Mouse (Mus musculus): ENCODE measurements around the gene Vmn1r55. TPM values are rescaled to one million over a fixed set of nuclear protein-coding genes. Genes with fewer than 3 reads are reported as not detected.

The Vmn1r55 gene
- polyA plus RNA-seq, 1 experiment = not detected

- Histone ChIP-seq H3K27ac (ENCODE audit: insufficient read depth, low read depth, low read length) (no peak overlapping the region), H3K4me3 (ENCODE audit: low read depth, low read length) (no peak overlapping the region), H3K27me3 (ENCODE audit: control insufficient read depth, insufficient read depth, low read length) (no peaks in the 10 kb centered on the region; the same call in 1 of the 2 replicates), H3K4me1 (ENCODE audit: control insufficient read depth, insufficient read depth, insufficient read length, low read length) (no peaks in the 10 kb centered on the region), H3K36me3 (ENCODE audit: control insufficient read depth, insufficient read depth, low read length) (no peaks in the 10 kb centered on the region)
- WGBS = 57% methylated on average over 4 of the region's 4 CpGs
- TF ChIP-seq CTCF (IDR thresholded peaks at IDR 0.05; ENCODE audit: extremely low read depth, insufficient read length, insufficient replicate concordance, low read depth, low read length) = no peak
- no peak for TF ChIP-seq POLR2A (IDR thresholded peaks at IDR 0.05; ENCODE audit: low read depth, low read length)
Measured at GRCm38 (mm10) chr7:5108272-5108671, 41.2 kb downstream of the Vmn1r55 start.

- H3K4me3 ChIP-seq (ENCODE audit: low read depth, low read length) = no peak overlapping the region
- 72% methylated on average over 2 of the region's 2 CpGs for WGBS
- H3K27ac ChIP-seq (ENCODE audit: insufficient read depth, low read depth, low read length) = peak overlapping the region; percentile 74
- H3K27me3 ChIP-seq (ENCODE audit: control insufficient read depth, insufficient read depth, low read length) = no peaks in the 10 kb centered on the region
- H3K4me1 ChIP-seq (ENCODE audit: control insufficient read depth, insufficient read depth, insufficient read length, low read length) = peaks cover 7% of the 10 kb centered on the region; the same call in 1 of the 2 replicates
- TF ChIP-seq POLR2A (IDR thresholded peaks at IDR 0.05; ENCODE audit: low read depth, low read length) = no peak
- TF ChIP-seq CTCF (IDR thresholded peaks at IDR 0.05; ENCODE audit: extremely low read depth, insufficient read length, insufficient replicate concordance, low read depth, low read length) = no peak
- H3K36me3 ChIP-seq (ENCODE audit: control insufficient read depth, insufficient read depth, low read length) = peaks cover 14% of the 10 kb centered on the region
Measured at GRCm38 (mm10) chr7:5102564-5102963, 46.9 kb downstream of the Vmn1r55 start.

DNA sequence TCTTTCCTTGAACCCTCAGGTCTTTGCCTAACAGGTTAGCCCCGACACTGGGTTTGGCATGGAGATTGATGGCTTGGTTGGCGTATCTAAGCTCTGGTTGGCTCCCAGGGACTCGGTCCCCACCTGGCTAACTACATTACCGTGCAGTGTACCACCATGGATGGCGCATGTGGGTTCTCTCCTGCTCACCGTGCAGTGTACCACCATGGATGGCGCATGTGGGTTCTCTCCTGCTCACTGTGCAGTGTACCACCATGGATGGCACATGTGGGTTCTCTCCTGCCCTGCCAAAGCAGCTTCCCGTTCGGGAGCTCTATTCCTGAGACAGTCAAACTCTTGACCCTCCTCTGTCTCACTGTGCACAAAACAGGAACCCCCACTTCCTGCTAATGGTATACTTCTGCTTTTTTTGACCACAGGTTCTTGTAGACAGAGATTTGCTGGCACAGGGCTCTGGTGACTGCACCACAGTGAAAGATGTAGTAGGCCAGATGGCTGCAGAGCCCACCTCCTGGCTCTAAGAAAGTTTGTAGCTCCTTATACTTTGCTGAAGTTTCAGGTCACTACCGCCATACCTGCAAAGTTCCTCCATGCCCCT, 48.3 kb downstream of the Vmn1r55 start:
- Histone ChIP-seq H3K27me3 (ENCODE audit: control insufficient read depth, insufficient read depth, low read length) (no peaks in the 10 kb centered on the region), H3K27ac (ENCODE audit: insufficient read depth, low read depth, low read length) (no peak overlapping the region; the same call in 1 of the 2 replicates), H3K36me3 (ENCODE audit: control insufficient read depth, insufficient read depth, low read length) (peaks cover 28% of the 10 kb centered on the region), H3K4me3 (ENCODE audit: low read depth, low read length) (peak overlapping the region; percentile 3; the same call in 1 of the 2 replicates), H3K4me1 (ENCODE audit: control insufficient read depth, insufficient read depth, insufficient read length, low read length) (peaks cover 7% of the 10 kb centered on the region)
- 71% methylated on average over 10 of the region's 10 CpGs for WGBS
- TF ChIP-seq CTCF (IDR thresholded peaks at IDR 0.05; ENCODE audit: extremely low read depth, insufficient read length, insufficient replicate concordance, low read depth, low read length) (no peak), POLR2A (IDR thresholded peaks at IDR 0.05; ENCODE audit: low read depth, low read length) (no peak)

DNA sequence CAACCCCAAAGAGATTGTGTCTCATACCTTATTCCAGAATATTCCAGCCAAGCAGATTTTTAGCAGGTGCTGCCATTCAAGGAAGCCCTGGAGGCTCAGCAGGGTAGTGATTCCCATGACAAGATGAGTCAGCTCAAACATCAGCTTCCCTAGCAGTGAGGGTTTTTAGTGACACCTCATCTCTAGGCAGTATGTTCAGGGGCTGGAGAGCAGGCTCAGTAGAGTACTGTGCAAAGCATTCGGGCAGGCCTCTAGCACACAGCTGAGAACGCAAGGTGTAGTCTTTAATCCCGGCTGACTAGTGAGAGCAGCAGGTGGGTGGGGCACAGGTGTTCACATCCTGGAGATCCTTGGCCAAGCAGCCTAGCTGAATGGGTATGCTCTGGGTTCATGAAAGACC, 49.7 kb downstream of the Vmn1r55 start:
- no peak overlapping the region for H3K4me3 ChIP-seq (ENCODE audit: low read depth, low read length)
- WGBS = 29% methylated on average over 3 of the region's 3 CpGs
- peaks cover 41% of the 10 kb centered on the region for H3K36me3 ChIP-seq (ENCODE audit: control insufficient read depth, insufficient read depth, low read length)
- TF ChIP-seq CTCF (IDR thresholded peaks at IDR 0.05; ENCODE audit: extremely low read depth, insufficient read length, insufficient replicate concordance, low read depth, low read length) = no peak
- TF ChIP-seq POLR2A (IDR thresholded peaks at IDR 0.05; ENCODE audit: low read depth, low read length) = no peak
- H3K4me1 ChIP-seq (ENCODE audit: control insufficient read depth, insufficient read depth, insufficient read length, low read length) = peaks cover 7% of the 10 kb centered on the region
- H3K27me3 ChIP-seq (ENCODE audit: control insufficient read depth, insufficient read depth, low read length) = no peaks in the 10 kb centered on the region
- H3K27ac ChIP-seq (ENCODE audit: insufficient read depth, low read depth, low read length) = no peak overlapping the region

GRCm38 (mm10) chr7:5098769-5099168, 50.7 kb downstream of the Vmn1r55 start:
- TF ChIP-seq POLR2A (IDR thresholded peaks at IDR 0.05; ENCODE audit: low read depth, low read length) (no peak), CTCF (IDR thresholded peaks at IDR 0.05; ENCODE audit: extremely low read depth, insufficient read length, insufficient replicate concordance, low read depth, low read length) (no peak)
- 91% methylated on average over 5 of the region's 5 CpGs for WGBS

DNA sequence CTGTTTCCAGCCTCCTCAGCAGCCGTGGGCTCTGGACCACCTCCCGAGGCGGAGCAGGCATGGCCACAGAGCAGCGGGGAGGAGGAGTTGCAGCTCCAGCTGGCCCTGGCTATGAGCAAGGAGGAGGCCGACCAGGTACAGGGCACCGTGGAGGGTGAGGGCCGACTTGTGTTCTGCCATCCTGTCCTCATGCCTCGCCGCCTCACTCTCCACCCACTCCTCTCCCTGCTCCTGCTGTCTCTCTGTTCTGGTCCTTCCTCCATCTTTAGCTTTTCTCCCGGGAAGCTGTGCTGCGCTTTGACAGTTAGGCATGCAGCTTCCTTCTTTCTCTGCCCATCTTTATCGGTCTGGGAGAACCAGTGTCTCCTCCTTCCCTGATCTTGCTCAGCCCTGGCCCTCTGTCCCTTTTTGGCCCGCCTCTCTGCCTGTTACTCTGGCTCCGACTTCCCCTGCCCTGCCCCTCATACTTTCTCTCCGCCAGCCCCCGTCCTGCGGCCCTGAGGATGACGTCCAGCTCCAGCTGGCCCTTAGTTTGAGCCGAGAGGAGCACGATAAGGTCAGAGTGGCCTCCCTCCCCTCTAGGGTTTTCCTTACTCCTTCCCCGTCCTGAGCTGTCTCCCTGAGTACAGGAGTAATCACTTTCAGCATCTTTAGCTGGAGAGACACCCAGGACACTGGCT, 56.5 kb downstream of the Vmn1r55 start:
- Histone ChIP-seq H3K4me1 (ENCODE audit: control insufficient read depth, insufficient read depth, insufficient read length, low read length) (peaks cover 26% of the 10 kb centered on the region), H3K36me3 (ENCODE audit: control insufficient read depth, insufficient read depth, low read length) (peaks cover 82% of the 10 kb centered on the region), H3K4me3 (ENCODE audit: low read depth, low read length) (no peak overlapping the region), H3K27ac (ENCODE audit: insufficient read depth, low read depth, low read length) (peak overlapping the region; percentile 14; the same call in 1 of the 2 replicates), H3K27me3 (ENCODE audit: control insufficient read depth, insufficient read depth, low read length) (no peaks in the 10 kb centered on the region)
- no peak for TF ChIP-seq POLR2A (IDR thresholded peaks at IDR 0.05; ENCODE audit: low read depth, low read length)
- TF ChIP-seq CTCF (IDR thresholded peaks at IDR 0.05; ENCODE audit: extremely low read depth, insufficient read length, insufficient replicate concordance, low read depth, low read length) = no peak
- 78% methylated on average over 21 of the region's 21 CpGs for WGBS

More at GRCm38 (mm10) chr7:5098769-5099168, 50.7 kb downstream of the Vmn1r55 start:
- Histone ChIP-seq H3K4me3 (ENCODE audit: low read depth, low read length) (no peak overlapping the region), H3K4me1 (ENCODE audit: control insufficient read depth, insufficient read depth, insufficient read length, low read length) (peaks cover 7% of the 10 kb centered on the region), H3K27me3 (ENCODE audit: control insufficient read depth, insufficient read depth, low read length) (no peaks in the 10 kb centered on the region), H3K36me3 (ENCODE audit: control insufficient read depth, insufficient read depth, low read length) (peaks cover 51% of the 10 kb centered on the region), H3K27ac (ENCODE audit: insufficient read depth, low read depth, low read length) (no peak overlapping the region)

GRCm38 (mm10) chr7:5092381-5092780, 57.1 kb downstream of the Vmn1r55 start:
- Histone ChIP-seq H3K27me3 (ENCODE audit: control insufficient read depth, insufficient read depth, low read length) (no peaks in the 10 kb centered on the region), H3K36me3 (ENCODE audit: control insufficient read depth, insufficient read depth, low read length) (peaks cover 77% of the 10 kb centered on the region), H3K4me1 (ENCODE audit: control insufficient read depth, insufficient read depth, insufficient read length, low read length) (peaks cover 29% of the 10 kb centered on the region), H3K4me3 (ENCODE audit: low read depth, low read length) (no peak overlapping the region), H3K27ac (ENCODE audit: insufficient read depth, low read depth, low read length) (peak overlapping the region; percentile 14; the same call in 1 of the 2 replicates)
- TF ChIP-seq CTCF (IDR thresholded peaks at IDR 0.05; ENCODE audit: extremely low read depth, insufficient read length, insufficient replicate concordance, low read depth, low read length) (no peak), POLR2A (IDR thresholded peaks at IDR 0.05; ENCODE audit: low read depth, low read length) (no peak)
- 64% methylated on average over 6 of the region's 6 CpGs for WGBS

All from small intestine, adult 2 months (tissue).